Mouse (Mus musculus) spleen, postnatal 14 days (tissue): Measurements from ENCODE around the gene Lrmda.
A peak's percentile ranks its signal among the peaks of the same experiment; 100 is the strongest.
"Not testable (repeated sequence)": the region's sequence is repeated elsewhere in the genome, so short reads cannot be mapped to it uniquely, and the experiment has no call there.

Experiments used
- DNase-seq, 2 experiments: peaks; one replicate each; pipeline ENCODE4 v3.0.0; 2021 to 2022; ENCODE audit warnings: low spot score in 2 of 2

Lrmda gene

DNA sequence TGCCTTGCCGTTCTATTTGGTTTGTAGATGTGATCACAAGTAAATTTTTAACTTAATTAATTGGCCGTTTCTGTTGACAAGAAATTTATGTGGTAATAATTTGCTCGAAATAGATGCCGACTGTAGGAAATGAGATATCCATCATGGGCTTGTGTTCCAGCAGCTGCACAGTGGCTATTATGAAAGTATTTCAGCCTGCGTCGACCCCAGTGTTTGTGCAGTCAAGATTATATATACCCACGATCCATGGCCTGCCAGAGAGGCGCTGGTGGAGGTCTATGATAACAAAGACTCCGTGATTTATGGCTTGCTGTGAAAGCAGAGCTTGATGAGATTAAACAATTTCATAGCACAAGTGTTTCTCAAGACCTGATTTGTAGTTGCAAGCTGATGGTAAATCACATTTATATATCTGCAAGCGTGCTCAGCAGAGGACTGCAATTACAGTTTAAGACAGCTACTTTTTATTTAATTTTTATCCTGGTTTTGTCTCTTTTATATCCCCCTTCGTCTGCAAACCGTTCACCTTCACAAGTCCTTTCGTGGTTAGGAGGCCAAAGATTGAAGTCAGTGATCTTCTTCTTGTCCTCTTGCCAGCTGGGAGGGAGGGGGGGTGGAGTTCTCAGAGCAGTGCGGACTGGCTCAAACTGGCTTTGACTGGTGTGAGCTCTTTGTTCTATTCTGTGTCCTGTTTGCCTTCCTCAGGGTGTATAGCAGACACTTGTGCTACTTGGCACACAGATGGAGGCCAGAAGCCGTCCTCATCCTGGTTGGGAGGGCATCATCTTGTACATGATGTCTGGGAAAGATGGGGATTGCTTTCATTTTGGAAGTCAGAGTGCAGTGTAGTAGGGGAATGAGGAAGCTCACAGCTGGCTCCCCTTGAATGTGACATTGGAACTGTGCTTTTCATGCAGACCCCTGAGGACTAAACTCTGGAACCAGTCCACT is 764.0 kb downstream of the Lrmda start:
- no peak for DNase-seq

DNA sequence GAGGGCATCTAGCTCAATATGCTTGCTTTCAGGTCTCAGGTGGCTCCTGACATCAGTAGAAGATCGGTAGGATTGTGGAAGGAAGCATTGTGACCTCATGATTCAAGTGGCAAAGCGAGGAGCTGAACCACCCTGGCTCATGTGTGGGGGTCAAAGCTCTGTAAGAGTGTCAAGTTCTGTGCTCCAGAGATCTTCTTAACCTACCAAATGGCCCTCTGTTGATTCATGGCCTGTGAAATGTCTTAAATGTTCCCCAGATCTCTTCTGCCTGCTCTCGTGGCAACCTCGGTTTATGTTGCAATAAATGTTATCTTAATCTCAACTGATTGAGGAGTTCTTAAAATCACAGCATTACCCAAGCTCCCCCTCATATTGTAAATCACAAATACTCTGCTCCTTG is 780.5 kb downstream of the Lrmda start:
- no peak for DNase-seq

DNA sequence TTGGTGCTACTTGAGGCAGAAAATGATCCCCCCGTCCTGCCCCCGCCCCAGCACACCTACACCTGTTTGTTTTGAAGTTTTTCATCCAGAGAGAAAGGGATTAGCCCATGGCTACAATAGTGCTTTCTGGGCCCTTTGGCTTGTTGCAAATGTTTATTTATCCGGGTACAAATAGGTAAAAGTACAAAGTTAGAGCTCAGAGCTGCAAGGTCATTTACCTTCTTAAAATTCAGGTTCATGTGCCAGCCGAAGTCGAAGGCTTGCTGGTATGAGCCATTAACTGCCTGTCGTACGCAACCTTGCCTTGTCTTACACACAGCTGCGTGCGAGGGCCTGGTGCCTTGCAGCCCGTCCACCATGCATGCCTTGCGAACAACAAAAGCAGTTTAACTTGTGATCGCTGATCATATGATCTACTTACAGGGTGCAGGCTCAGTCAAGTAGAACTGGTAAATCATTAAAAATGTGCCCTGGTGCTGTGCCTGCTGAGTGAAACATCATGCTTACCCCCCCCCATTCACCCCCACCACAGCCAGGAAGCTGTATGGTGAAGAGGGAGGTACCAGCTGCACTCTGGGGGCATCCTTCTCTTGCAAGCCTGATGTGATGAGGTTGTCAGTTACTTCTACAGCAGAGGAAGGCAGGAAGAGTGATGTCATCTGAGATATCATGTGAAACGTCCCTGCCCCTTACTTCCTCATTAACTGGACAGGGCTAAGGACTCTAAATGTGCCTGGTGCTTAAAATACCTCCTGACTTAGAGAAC is 781.5 kb downstream of the Lrmda start:
- no peak for DNase-seq

DNA sequence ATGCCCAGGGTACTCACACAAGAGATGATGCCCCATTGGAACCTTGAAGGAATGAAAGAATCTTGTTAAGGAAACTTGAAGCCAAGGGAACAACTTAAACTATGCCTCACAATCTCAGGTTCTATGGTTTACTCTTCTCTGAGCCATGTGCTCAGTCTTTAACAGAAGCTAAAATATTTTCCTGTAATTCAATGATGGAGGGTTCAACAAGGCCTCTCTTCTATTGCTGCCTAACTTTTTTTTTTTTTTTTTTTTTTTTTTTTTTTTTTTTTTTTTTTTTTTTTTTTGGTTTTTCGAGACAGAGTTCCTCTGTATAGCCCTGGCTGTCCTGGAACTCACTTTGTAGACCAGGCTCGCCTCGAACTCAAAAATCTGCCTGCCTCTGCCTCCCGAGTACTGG is 782.2 kb downstream of the Lrmda start:
- not testable (repeated sequence) for DNase-seq

DNA sequence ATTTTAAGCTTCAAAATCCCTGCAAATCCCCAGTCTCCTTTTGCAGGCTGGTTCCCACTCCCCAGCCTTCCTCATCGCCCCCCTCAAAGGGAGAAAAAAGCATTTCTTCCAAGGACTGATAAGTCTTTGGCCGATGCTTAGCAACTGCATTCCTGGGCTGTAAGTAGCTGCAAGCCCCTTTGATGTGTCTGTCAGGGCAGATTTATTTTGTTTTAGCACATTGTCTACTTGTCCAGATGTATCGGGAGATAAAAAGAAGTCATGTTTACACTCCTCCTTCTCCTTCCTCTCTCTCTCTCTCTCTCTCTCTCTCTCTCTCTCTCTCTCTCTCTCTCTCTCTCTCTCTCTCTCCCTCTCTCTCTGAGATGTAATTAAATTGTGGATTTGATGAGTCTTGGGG is 787.8 kb downstream of the Lrmda start:
- DNase-seq, result no peak

DNA sequence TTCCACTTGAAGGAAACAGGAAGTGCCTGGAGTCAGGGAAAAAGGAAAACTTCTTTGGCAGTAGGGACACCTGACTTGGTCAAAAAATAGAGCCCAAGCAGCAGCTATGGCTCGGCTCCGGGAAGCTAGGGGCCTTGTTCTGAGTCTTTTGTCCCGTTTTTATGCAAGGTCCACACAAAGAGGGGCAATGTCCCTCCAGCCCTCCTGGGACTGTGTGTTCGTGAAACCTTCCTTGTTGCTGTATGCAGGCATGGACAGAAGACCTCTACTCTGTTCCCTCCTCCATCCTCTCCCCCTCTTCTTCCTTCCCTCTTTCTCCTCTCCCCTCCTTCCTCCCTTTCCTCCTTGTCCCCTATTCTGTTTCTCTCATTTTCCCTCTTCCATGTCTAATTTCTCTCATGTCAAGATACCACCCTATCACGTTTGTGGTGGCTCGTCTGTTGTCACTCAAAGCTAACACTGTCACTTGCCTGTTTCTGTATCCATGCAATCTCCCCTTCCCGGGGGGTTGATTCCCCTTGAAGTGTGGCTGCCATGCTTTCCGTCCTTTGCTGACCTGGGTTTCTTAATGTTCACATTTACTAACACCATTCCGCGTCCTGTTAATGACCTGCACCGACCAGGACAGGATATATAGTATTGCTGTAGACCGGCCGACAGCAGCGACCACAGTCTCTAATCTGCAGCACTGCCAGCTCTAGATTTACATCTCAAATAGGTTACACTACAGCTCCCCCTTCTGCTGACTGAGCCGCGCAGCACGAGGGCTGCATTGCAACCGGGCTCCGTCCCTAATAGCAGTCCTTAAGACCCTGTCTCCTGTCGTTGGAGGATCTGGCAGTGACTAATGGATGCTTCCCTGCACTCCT is 788.4 kb downstream of the Lrmda start:
- peak in 1 of 2 experiments; percentile 13 for DNase-seq

DNA sequence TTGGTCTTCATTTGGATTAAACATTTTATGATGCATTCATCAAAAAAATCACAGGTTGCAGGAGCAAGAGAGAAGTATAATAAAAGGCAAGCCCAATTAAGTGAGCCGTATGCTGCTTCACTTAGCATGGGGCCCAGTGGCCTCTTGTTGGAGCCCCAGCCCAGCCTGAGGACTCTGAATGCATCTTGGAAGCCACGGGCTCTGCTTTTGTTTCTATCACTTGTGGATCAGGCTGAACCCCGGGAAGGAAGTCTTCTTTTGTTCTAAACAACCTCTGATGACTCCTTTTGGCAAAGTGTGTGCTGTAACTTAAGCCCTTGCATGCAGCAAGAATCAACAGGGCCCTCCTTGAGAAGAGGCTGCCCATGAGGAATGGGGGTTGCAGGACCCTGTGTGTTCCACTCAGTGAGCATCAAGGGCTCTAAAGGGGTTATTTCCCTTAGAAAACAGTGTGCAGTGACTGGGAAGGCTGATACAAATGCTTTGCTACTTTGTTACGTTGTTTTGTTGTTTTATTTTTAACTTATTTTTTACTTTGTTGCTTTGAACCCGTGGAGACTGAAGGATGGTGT is 789.2 kb downstream of the Lrmda start:
- no peak for DNase-seq

DNA sequence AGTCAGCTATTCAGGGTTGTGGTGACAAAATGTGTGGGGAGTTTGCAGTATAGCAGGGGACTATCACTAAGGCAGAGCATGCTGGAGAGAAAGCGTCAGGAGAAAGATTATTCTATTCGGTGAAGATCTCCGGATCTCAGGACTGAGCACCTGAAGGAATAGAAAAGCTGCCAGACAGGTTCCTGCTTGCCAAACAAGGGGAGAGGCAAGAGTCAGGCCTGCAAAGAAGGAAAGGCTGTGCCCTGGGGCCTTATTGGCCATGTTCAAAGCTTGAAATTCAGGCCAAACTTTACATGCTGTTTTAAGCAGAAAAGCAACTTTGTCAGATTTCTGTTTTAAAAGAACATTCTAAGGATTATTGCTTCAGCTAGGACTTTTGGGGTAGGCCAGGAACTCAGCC is 789.7 kb downstream of the Lrmda start:
- no peak for DNase-seq

DNA sequence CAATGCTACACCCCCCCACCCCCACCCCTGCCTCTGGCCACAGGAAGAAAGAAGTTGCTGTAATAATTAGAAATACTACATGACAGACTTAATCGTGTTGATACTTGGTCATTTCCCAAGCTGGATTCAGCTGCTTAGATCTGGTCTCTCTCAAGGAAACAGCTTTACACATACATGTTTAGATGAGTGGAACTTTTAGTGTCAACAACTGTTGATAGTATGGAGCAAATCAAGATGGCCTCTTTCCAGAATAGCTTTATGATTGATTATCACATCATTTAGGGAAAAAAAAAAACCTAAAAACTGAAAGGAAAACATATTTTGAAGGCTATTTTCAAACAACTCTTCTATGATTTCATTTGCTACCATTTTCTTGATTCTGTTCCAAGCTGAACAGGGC is 791.0 kb downstream of the Lrmda start:
- DNase-seq, result no peak

DNA sequence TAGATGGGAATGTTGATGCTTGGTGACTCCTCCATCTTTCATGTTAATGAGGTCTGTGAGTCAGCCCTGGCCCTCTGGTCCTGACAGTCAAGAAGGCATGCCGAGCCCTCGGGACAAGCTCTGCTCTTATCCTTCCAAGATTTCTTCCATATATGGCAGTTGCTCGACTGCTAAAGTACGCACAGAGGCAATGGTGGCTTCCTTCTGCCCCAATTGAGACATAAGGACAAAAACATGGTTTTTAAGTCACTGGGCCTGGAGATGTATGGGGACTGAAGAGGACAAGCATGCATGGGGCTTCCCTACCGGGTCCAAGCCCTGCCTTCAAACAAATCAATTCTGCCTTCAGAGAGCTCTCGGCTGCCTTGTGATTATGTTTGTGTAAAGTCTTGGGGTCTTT is 793.3 kb downstream of the Lrmda start:
- no peak for DNase-seq

DNA sequence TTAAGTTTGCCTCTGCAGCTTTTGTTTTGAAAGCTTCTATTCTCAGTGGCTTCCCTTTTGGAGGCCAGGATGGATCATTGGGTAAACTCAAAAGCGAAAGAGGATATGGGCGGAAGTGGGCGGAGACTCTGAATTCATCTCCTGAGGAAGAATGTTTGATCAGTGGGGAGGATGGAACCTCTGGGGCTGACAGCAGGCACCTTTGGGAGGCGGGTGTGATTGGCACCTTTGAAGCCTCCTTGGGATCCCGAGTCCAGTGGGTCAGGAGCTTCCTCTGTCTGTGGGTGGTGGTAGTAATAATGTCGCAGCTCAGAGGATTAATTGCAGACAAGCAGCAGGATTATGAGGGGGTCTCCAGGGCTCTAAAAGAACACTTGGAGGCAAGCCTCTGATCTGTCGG is 793.9 kb downstream of the Lrmda start:
- no peak for DNase-seq

DNA sequence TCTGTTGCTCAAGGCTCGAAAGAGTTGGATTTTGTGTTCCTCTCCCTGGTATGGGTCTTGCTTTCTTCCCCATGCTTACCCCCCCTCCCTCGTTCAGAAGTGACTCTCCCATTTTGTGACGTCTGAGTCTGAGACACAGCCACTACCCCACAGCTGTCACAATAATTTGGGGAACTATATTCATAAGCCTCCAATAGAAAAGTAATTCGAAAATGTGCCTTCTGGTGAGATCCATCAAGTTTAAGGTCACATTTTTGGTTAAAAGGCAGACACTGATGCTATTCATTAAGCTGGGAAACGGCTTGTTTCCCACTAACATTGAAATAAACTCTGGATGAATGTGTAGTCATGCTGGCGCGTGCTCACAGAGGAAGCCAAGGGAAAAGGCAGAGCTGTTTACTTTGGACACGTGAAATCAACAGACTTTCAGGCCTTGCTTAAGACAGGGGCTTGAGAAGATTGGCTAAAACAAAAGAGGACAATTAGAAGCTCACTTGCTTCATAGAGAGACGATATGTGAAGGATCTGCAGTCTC is 795.4 kb downstream of the Lrmda start:
- DNase-seq, result no peak

DNA sequence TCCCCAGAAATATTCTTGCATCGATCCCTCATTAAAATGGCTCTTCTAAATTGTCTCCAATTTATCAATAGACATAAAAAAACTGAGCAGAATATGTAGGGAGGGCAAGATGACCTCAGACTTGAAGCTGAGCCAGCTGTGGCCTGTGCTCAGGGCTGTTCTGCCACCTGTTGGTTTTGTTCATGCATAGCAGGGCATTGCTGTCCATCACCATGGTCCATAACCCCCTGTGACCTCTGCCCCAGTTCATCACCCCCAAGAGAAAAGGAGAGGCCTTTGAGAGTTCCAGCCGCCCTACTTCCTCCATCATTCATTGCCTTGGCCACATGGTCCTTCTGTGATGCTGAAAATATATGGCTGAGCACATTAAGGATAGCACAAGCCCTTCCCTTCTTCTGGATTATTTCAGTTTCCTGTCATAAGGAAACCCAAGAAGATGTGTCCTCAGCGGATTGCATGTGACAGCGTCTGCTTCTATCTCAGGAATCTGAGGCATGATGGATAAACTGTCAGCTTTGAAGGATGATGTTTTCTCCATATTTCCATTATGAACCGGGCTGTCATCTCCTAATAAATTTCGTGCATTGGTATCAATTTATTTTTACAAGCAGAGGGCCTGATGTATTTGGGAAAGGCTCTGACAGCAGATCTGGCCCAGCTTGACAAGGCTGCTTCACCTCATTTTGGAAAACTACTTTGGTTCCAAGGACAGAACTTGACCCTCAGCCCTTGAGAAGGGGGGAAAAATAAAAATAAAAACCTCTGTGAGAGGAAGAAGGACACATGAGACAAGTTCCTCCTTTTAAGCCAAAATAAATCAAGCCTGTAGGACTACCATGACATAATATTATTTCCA is 798.1 kb downstream of the Lrmda start:
- DNase-seq, result no peak

DNA sequence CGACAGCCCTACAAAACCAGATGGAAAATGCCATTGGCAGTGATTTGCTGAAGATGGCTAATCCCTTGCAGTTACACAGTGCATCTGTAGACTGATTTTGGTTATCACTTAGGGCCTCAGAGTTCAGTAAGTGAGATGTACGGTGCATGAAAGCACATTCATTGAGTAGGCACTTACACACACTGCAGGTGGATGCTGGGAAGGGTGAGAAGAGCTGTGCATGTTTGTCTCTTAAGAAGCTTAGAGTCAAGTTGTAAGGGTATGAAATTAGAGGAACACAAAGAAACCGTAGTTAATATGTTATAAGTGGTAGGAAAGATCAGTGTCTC is 798.7 kb downstream of the Lrmda start:
- DNase-seq, result no peak

DNA sequence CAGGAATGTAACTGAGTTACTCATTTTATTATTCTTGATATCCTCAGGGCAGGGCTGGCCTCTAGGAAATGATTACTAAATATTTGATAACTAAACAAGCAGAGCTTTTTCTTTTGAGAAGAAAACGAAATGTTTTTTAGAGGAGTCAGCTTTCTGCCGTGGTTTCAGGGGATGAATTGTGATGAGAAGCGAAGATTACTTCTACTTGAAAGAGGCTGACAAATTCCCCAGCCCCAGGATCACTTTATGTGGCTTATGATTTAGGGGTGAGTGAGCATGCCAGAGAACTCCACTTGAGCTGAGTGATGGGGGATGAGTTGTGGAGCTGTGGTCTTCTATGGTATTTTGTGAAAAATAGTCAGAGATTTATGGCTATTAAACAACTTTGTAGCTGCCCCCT is 803.4 kb downstream of the Lrmda start:
- DNase-seq, result no peak

DNA sequence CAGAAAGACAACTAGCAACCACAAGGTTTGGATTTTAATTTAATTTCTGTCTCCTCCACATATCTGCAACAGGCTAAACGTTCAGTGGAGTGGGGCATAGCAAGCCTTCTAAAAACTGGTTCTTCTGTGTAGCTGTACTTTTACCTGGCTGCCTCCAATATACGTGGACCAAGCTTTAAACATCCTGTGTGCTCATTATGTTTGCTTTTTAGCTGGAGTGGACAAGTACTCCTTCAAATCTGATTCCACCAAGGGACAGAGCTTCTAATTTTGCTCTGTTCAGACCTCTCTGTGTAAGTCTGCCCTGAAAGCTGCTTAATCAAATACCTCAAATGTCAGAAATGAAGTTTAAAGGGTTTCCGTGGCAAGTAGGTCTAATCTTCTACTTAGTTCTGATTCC is 807.3 kb downstream of the Lrmda start:
- no peak for DNase-seq

DNA sequence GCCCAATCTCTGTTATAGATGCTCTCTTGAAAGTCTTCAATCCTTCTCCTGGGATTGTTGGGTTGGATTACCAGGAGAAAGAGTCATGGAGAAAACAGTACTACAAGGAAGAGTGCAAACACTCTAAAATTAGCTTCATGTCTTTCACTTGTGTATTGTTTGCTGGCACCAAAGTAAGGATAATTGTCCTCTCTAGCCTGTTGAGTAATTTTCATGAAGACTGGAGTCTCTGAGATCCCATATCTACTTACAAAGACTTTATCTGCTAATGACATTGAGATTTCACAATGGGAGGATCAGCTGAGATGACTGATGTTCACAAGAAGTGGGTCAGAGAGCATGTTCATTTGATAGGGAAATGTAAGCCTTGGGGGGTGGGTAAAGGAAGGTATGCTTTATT is 817.5 kb downstream of the Lrmda start:
- no peak for DNase-seq

DNA sequence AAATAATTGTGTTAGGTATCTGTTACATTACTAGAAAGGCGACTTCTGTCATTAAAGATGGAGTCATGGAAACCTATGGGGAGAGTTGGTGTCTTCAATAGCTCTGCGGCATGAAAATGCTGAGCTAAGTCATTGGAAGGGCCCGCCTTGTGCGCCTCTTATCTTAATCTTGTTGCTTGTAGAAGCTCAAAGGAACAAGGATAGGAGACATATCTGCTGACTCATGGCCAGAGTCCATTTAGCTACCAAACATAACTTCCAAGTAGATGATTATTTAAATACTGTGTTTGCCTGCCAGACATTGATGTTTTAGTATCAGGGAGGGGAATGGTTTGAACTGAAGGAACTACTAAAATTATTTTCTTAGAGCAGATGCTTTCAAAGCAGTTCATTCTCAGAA is 821.6 kb downstream of the Lrmda start:
- no peak for DNase-seq

DNA sequence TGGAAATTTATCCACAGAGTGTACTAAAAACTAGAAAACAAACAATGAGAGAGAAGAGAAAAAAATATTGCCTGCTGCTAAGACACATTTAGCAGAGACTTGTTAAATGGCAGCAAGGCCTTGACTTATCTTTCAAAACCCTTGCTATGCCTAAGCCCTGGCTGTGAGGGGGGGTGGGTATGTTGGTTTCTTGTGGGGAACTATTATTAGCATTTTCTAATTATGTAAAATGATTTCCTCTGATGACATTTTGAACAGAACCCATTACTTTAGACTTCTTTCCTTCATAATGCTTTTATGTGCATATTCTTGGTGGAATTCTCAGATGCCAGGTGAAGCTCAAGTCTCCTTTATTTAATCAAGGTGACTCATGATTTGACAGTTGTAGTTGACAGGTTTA is 824.5 kb downstream of the Lrmda start:
- no peak for DNase-seq

DNA sequence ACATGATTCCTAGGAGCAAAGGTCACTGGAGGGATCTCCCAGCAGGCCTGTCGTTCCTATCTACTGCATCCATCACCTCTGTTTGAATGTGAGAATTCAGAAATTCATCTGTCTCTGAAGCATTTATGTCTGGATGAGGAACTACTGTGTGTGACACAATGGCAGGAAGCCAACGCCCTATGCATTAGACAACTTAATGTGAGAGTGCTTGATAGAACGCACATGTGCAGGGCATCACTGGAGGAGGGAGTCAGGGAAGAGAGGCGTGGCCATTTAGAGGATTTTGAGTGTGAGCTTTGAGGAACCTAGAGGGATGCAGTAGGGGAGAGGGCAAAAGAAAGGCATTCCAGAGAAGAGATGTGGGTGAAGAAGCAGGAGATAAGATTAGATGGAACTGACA is 825.9 kb downstream of the Lrmda start:
- no peak for DNase-seq
